Mouse (Mus musculus): ENCODE data around the gene 1700029J07Rik. TPM values are rescaled to one million over a fixed set of nuclear protein-coding genes. Genes with fewer than 3 reads are reported as not detected.

Gene 1700029J07Rik
- 2.9 TPM for polyA plus RNA-seq (2017; shearing (Covaris generic))

DNA sequence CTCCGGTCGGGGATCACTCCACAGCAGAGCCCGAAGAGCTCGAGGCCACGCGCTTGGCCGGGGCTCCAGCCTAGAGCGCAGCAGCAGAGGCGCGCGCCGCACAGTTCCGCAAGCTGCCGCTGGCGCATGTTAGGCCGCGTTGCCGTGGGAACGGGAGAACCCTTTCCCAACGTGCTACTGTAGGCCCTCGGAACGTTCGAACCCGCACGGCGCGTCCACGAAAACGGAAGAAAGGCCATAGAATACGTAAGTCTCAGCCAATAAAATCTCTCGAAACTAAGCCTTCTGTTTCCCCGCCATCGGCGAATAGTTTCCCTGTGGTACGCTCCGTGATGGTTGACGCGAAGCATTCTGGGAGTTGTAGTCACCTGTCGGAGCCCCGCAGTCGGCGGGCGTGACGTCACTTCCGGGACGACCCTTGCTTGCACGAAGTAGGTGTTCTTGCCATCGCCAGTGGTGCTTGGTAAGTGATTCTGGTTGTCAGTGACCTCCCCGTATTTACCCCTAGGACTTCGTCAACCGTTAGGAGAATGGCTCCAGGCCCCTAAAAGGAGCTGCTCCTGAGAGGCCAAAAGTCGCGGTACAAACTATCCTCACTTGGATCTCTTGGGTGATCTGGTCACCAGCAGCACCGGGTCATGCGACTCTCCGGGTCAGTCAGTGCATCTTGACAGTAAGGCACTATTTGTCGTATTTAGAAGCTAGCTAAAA, at the start of gene 1700029J07Rik, which contains the start of gene Ufsp2:
Gene 1700029J07Rik (minus strand): TSS at position 127 of the 711 bp plus-strand sequence.
Gene Ufsp2 (plus strand): TSS at position 403 of the 711 bp plus-strand sequence.

DNA sequence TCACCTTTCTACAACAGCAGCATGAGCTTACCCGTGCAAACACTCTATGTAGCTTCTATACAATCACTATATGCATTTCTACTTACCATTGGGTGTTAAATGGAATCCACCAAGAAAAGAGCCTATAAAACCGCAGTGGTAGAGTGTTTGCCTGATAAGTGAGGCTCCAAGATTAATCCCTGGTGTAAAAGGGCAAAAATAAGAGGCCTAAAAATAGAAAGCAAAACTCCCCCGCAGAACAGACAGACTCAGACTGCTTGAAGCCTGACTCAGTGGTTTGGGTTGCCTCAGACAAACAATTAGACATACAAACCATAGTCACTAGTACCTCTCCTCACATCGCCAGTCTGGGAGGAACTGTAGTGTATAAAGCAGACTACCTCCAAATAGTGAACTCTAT, 30.5 kb upstream of the 1700029J07Rik start, which contains the start of gene Ankrd37:
Gene Ankrd37 (minus strand): TSS at position 112 of the 400 bp plus-strand sequence.

DNA sequence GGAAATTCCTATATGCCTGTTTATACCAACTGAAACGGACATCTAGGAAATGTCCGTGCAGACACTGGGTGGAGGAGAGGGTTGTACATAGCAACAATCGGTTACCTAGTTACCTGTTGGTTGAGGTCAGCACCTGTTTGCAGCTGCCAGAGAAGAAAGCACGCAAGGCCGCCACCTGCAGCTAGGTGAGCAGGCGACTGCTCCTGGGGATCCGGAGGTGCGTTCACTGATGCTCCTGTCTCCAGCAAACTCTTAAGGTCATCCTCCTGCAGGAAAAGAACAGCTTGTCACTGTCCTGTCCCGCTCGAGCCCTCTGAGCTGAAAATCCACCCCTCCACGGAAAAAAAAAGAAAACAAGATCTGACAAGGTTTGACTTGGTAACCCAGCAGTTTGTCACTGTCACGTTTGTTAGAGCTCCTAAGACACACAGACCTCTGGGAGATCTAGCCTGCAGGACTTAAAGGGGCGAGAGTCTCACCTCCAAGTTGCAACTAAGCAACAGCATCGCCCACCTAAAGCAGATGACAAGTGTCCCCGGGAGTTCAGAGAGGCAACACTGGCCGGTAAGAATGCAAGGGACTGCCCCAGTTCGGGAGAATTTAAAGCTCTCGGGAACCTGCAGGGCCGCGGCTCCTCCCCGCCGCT, 24.2 kb upstream of the 1700029J07Rik start, which contains the start of gene Lrp2bp:
Gene Lrp2bp (plus strand): TSS at position 166 of the 646 bp plus-strand sequence.

DNA sequence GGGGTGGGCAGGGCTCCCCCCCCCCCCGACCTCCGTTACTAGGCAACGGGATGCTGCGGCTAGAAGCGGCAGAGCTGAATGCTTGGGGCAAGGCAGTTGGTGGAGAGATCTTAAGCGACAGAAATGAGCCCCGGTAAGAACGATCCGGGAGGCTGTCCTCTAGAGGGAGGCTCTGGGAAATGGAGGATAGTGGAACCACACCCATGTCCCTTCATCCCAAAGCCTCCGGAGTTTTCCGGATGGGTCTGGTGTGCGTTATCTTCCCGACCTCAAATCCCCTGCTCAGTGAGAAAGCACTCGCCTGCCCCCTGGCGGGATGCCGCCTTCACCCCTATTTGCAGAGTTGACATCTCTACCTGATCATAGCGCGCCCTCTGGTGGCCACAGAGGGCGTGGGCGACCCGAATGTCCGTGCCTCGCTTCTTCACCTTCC, 40.5 kb downstream of the 1700029J07Rik start, which contains the start of gene Ccdc110:
Gene Ccdc110 (plus strand): TSS at position 38 of the 433 bp plus-strand sequence.

Other genes starting within 250 kb of the 1700029J07Rik start
- gene Pdlim3, start 89.8 kb downstream of the 1700029J07Rik start, polyA plus RNA-seq (2017; shearing (Covaris generic)) = not detected
- gene Ccdc110, start 40.6 kb downstream of the 1700029J07Rik start, polyA plus RNA-seq (2017; shearing (Covaris generic)) = not detected
- gene Ufsp2, start 276 bp upstream of the 1700029J07Rik start, polyA plus RNA-seq (2017; shearing (Covaris generic)) = 17.2 TPM
- 1.2 TPM for gene Lrp2bp, start 24.1 kb upstream of the 1700029J07Rik start, polyA plus RNA-seq (2017; shearing (Covaris generic))
- gene Ankrd37, start 30.5 kb upstream of the 1700029J07Rik start, polyA plus RNA-seq (2017; shearing (Covaris generic)) = 58.3 TPM
- gene Cfap97, start 176.5 kb upstream of the 1700029J07Rik start, polyA plus RNA-seq (2017; shearing (Covaris generic)) = 13.2 TPM
- 21.2 TPM for gene Snx25, start 176.9 kb upstream of the 1700029J07Rik start, polyA plus RNA-seq (2017; shearing (Covaris generic))
- 95.9 TPM for gene Slc25a4, start 236.0 kb upstream of the 1700029J07Rik start, polyA plus RNA-seq (2017; shearing (Covaris generic))